Mouse (Mus musculus): ENCODE measurements around the gene Ppp1r15b. TPM values are rescaled to one million over a fixed set of nuclear protein-coding genes. Genes with fewer than 3 reads are reported as not detected.

The Ppp1r15b gene
- total and polyA plus RNA-seq, 3 experiments: 33.1 to 47.6 (median 47.5) TPM

GRCm38 (mm10) chr1:133188719-133189118 is 57.8 kb downstream of the Ppp1r15b start:
- H3K9ac ChIP-seq (ENCODE audit: insufficient read depth, low read depth): no peak overlapping the region
- peaks cover 5 to 6% of the 10 kb centered on the region in 2 experiments for H3K4me1 ChIP-seq (ENCODE audit: control insufficient read depth in 1 of 2, insufficient read depth in 2 of 2)
- peaks cover 71% of the 10 kb centered on the region for H3K27me3 ChIP-seq (replicated peaks)
- H3K4me3 ChIP-seq (replicated peaks in 1 of 3; ENCODE audit: low read depth in 2 of 3, low read length in 2 of 3, poor library complexity in 1 of 3): no peak overlapping the region
- peaks cover 11% of the 10 kb centered on the region for H3K9me3 ChIP-seq (replicated peaks; ENCODE audit: low read length)
- no peak for DNase-seq (ENCODE audit: extremely low read depth)
- in situ Hi-C loops (cut with MboI; ENCODE audit: low pct_ligation_motif_present, low pct_unique_long_range_greater_than_20kb, low sequenced_read_pairs) (loop anchor here (25.0 kb wide), 1 partner anchor 424 kb away; the partner anchor contains the start of gene Snrpe), dilution Hi-C loops (cut with MboI; ENCODE audit: extremely low pct_ligation_motif_present, extremely low pct_unique_long_range_greater_than_20kb, low sequenced_read_pairs) (no loop called here)
- no peak overlapping the region for H3K4me2 ChIP-seq (ENCODE audit: insufficient read depth, low read depth, poor library complexity, severe bottlenecking)
- H3K27ac ChIP-seq (ENCODE audit: insufficient read depth, low read depth): no peak overlapping the region
- H3K36me3 ChIP-seq (replicated peaks in 1 of 2; ENCODE audit: control insufficient read depth in 1 of 2, insufficient read depth in 1 of 2, low read length in 1 of 2): no peaks in the 10 kb centered on the region
- TF ChIP-seq USF1 (IDR thresholded peaks at IDR 0.05; ENCODE audit: low read depth, low read length) (no peak), UBTF (IDR thresholded peaks at IDR 0.05; ENCODE audit: low read depth, low read length) (no peak), HCFC1 (IDR thresholded peaks at IDR 0.05; ENCODE audit: low read depth, low read length) (no peak), TBP (conservative IDR thresholded peaks at IDR 0.05; ENCODE audit: low read depth, low read length) (no peak), MXI1 (IDR thresholded peaks at IDR 0.05; ENCODE audit: low read depth, low read length) (no peak), NELFE (IDR thresholded peaks at IDR 0.05; ENCODE audit: low read depth, low read length) (no peak), MAFK (IDR thresholded peaks at IDR 0.05; ENCODE audit: insufficient replicate concordance, low read length) (no peak), KAT2A (IDR thresholded peaks at IDR 0.05; ENCODE audit: insufficient replicate concordance, low read length) (no peak)
- H3K79me2 ChIP-seq (replicated peaks; ENCODE audit: control insufficient read depth, extremely low read depth, insufficient read depth, poor library complexity, severe bottlenecking): no peaks in the 10 kb centered on the region

Other genes with a start within 250 kb of the Ppp1r15b start
- gene Mdm4, start 100.6 kb upstream of the Ppp1r15b start, total RNA-seq (2012; rRNA removed): 84.5 and 107 TPM in 2 replicates
- 66.5 and 68.3 TPM in 2 replicates for gene Mdm4, start 100.6 kb upstream of the Ppp1r15b start, total RNA-seq (2014; rRNA removed)
- gene Mdm4, start 100.6 kb upstream of the Ppp1r15b start, polyA plus RNA-seq (2012; ENCODE audit: insufficient read length, low read depth): 78.9 and 79.0 TPM in 2 replicates
- gene Pik3c2b, start 85.5 kb upstream of the Ppp1r15b start, total RNA-seq (2012; rRNA removed): 15.9 and 16.5 TPM in 2 replicates
- gene Pik3c2b, start 85.5 kb upstream of the Ppp1r15b start, total RNA-seq (2014; rRNA removed): 7.2 and 8.7 TPM in 2 replicates
- gene Pik3c2b, start 85.5 kb upstream of the Ppp1r15b start, polyA plus RNA-seq (2012; ENCODE audit: insufficient read length, low read depth): 9.2 and 12.0 TPM in 2 replicates
- not detected in 2 replicates for gene Plekha6, start 33.1 kb downstream of the Ppp1r15b start, total RNA-seq (2012; rRNA removed)
- gene Plekha6, start 33.1 kb downstream of the Ppp1r15b start, total RNA-seq (2014; rRNA removed): not detected in 2 replicates
- 0.07 and 0.08 TPM in 2 replicates for gene Plekha6, start 33.1 kb downstream of the Ppp1r15b start, polyA plus RNA-seq (2012; ENCODE audit: insufficient read length, low read depth)
- gene Golt1a, start 178.7 kb downstream of the Ppp1r15b start, total RNA-seq (2012; rRNA removed): not detected in 2 replicates
- gene Golt1a, start 178.7 kb downstream of the Ppp1r15b start, total RNA-seq (2014; rRNA removed): not detected in 2 replicates
- not detected in 2 replicates for gene Golt1a, start 178.7 kb downstream of the Ppp1r15b start, polyA plus RNA-seq (2012; ENCODE audit: insufficient read length, low read depth)
- not detected in 2 replicates for gene Kiss1, start 190.7 kb downstream of the Ppp1r15b start, total RNA-seq (2012; rRNA removed)
- not detected in 2 replicates for gene Kiss1, start 190.7 kb downstream of the Ppp1r15b start, total RNA-seq (2014; rRNA removed)
- gene Kiss1, start 190.7 kb downstream of the Ppp1r15b start, polyA plus RNA-seq (2012; ENCODE audit: insufficient read length, low read depth): not detected in 2 replicates
- gene Ren1, start 219.4 kb downstream of the Ppp1r15b start, total RNA-seq (2012; rRNA removed): 0.08 TPM in 1 of 2 replicates, not detected in the other
- gene Ren1, start 219.4 kb downstream of the Ppp1r15b start, total RNA-seq (2014; rRNA removed): not detected in 2 replicates
- not detected in 2 replicates for gene Ren1, start 219.4 kb downstream of the Ppp1r15b start, polyA plus RNA-seq (2012; ENCODE audit: insufficient read length, low read depth)
- 0.17 and 0.30 TPM in 2 replicates for gene Etnk2, start 232.4 kb downstream of the Ppp1r15b start, total RNA-seq (2012; rRNA removed)
- not detected in 2 replicates for gene Etnk2, start 232.4 kb downstream of the Ppp1r15b start, total RNA-seq (2014; rRNA removed)
- not detected in 2 replicates for gene Etnk2, start 232.4 kb downstream of the Ppp1r15b start, polyA plus RNA-seq (2012; ENCODE audit: insufficient read length, low read depth)

Measured in CH12.LX (cell line).